Mouse (Mus musculus): ENCODE results near the gene Arhgap24.

- no peak for TF ChIP-seq ZMIZ1 (IDR thresholded peaks at IDR 0.05; ENCODE audit: low read depth, low read length)
- no peak for TF ChIP-seq HCFC1 (IDR thresholded peaks at IDR 0.05; ENCODE audit: low read depth, low read length)
- no peak for TF ChIP-seq NRF1 (IDR thresholded peaks at IDR 0.05; ENCODE audit: low read depth, low read length)
- no peak for TF ChIP-seq TBP (conservative IDR thresholded peaks at IDR 0.05; ENCODE audit: low read depth, low read length)
- no peak for TF ChIP-seq CTCF (conservative IDR thresholded peaks at IDR 0.05 in 1 of 2, IDR thresholded peaks at IDR 0.05 in 1 of 2; ENCODE audit: low read depth in 2 of 2, low read length in 2 of 2)
- TF ChIP-seq EP300 (IDR thresholded peaks at IDR 0.05; ENCODE audit: low read length): no peak
- TF ChIP-seq MAX (IDR thresholded peaks at IDR 0.05; ENCODE audit: low read length): no peak
- no peak for TF ChIP-seq UBTF (IDR thresholded peaks at IDR 0.05; ENCODE audit: low read depth, low read length)
- TF ChIP-seq ZKSCAN1 (IDR thresholded peaks at IDR 0.05; ENCODE audit: borderline replicate concordance, low read depth, low read length): no peak
- TF ChIP-seq ZNF384 (IDR thresholded peaks at IDR 0.05; ENCODE audit: low read depth, low read length): no peak
- no peak for TF ChIP-seq CHD1 (IDR thresholded peaks at IDR 0.05; ENCODE audit: low read depth, low read length)
- no peak for TF ChIP-seq USF1 (IDR thresholded peaks at IDR 0.05; ENCODE audit: low read depth, low read length)
- TF ChIP-seq E2F4 (IDR thresholded peaks at IDR 0.05; ENCODE audit: insufficient replicate concordance, low read depth, low read length): no peak
- no peak for TF ChIP-seq CHD2 (IDR thresholded peaks at IDR 0.05; ENCODE audit: low read length)
Observed at GRCm38 (mm10) chr5:102635591-102635990, 154.4 kb downstream of the Arhgap24 start.
